Mouse (Mus musculus) embryonic facial prominence, embryonic 14.5 days (tissue): ENCODE results near the gene Eno3. TPM values are rescaled to one million over a fixed set of nuclear protein-coding genes. Genes with fewer than 3 reads are reported as not detected.

Source experiments
- ATAC-seq: fragments of 200-750 bp; cut with Nextera tagmentation; 2 replicates; pipeline ENCODE4 v1.8.0; 2017; ENCODE audit warnings: low read depth, moderate number of reproducible peaks, moderate TSS enrichment
- DNase-seq: peaks from one replicate; pipeline ENCODE4 v3.0.0-alpha.2; 2015; ENCODE audit warnings: low spot score
- H3K27ac ChIP-seq: fragments of 300-500 bp; sonication (generic); replicated peaks from 2 replicates; pipeline ENCODE4 v1.5.1; 2014; ENCODE audit warnings: low read depth, mild to moderate bottlenecking, low read length, moderate library complexity
- H3K27me3 ChIP-seq: fragments of 300-500 bp; sonication (generic); replicated peaks from 2 replicates; pipeline ENCODE4 v1.6.1; 2014; ENCODE audit warnings: low read length; ENCODE audit not compliant: control insufficient read depth, insufficient read depth
- H3K36me3 ChIP-seq: fragments of 300-500 bp; sonication (generic); 2 replicates; pipeline ENCODE4 v1.6.1; 2014; ENCODE audit warnings: low read length, mixed read lengths; ENCODE audit not compliant: control insufficient read depth, insufficient read depth
- H3K4me1 ChIP-seq: fragments of 300-500 bp; sonication (generic); 2 replicates; pipeline ENCODE4 v1.6.1; 2014; ENCODE audit warnings: antibody characterized with exemption, low read length; ENCODE audit not compliant: control insufficient read depth, insufficient read depth
- H3K4me2 ChIP-seq: fragments of 300-500 bp; sonication (generic); 2 replicates; pipeline ENCODE4 v1.6.1; 2014; ENCODE audit warnings: low read depth, mild to moderate bottlenecking, low read length, moderate library complexity, mixed read lengths
- H3K4me3 ChIP-seq: fragments of 300-500 bp; sonication (generic); 2 replicates; pipeline ENCODE4 v1.5.1; 2014; ENCODE audit warnings: low read depth, mild to moderate bottlenecking, low read length
- H3K9ac ChIP-seq: fragments of 300-500 bp; sonication (generic); 2 replicates; pipeline ENCODE4 v1.6.1; 2014; ENCODE audit warnings: low read depth, mild to moderate bottlenecking, low read length, moderate library complexity, mixed read lengths
- H3K9me3 ChIP-seq: fragments of 300-500 bp; sonication (generic); 2 replicates; pipeline ENCODE4 v1.6.1; 2016; ENCODE audit warnings: low read length; ENCODE audit not compliant: control insufficient read depth
- WGBS: fragments of 180-500 bp; shearing (Covaris S2); extraction: QIAGEN DNeasy Blood & Tissue Kit; methylation state at CpG from one replicate; pipeline ENCODE4 v1.1.7; 2014; 5-methylcytosine and 5-hydroxymethylcytosine counted together
- polyA plus RNA-seq: library from polyadenylated mRNA; unstranded; fragments of >200 nt; fragmentation: Nextera tagmentation; extraction: Ambion mirVana; gene quantifications from 2 replicates; pipeline ENCODE4 v1.2.1, GENCODE M21; 2014

Gene Eno3
- polyA plus RNA-seq, 1 experiment from 2014 or later: 289 TPM

- Histone ChIP-seq H3K9me3 (no peaks in the 10 kb centered on the region), H3K27me3 (no peaks in the 10 kb centered on the region), H3K9ac (no peak overlapping the region), H3K4me3 (no peak overlapping the region), H3K36me3 (0 out of 2 replicates have a peak, but pooled peaks cover 1% of the 10 kb centered on the region), H3K4me2 (no peak overlapping the region), H3K27ac (no peak overlapping the region), H3K4me1 (no peaks in the 10 kb centered on the region)
- WGBS: 95% methylated on average over 1 of the region's 1 CpGs
- ATAC-seq: no peak
- no peak for DNase-seq
Measured at GRCm38 (mm10) chr11:70637764-70638163, 19.2 kb upstream of the Eno3 start.

DNA sequence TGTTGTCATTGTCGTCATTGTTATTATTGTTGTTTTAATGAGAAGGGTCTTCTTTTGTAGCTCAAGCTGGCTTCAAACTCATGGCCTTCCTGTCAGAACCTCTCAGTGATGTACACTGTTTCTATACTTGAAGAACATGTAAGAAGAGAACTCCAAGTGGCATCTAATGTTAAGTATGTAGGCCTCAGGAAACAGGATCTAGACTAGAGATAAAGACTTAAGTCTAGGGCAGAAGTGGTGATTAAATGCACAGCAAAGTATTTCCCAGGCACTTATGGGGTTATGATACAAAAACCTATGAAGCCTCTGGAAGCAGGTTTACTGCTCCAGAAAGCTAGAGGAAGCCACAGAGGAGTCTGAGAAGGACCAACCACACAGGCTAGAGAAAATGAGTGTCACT, 18.7 kb upstream of the Eno3 start:
- ATAC-seq (no peak), DNase-seq (no peak)
- Histone ChIP-seq H3K27ac (no peak overlapping the region), H3K4me1 (no peaks in the 10 kb centered on the region), H3K27me3 (no peaks in the 10 kb centered on the region), H3K4me2 (no peak overlapping the region), H3K9ac (no peak overlapping the region), H3K4me3 (no peak overlapping the region), H3K36me3 (0 out of 2 replicates have a peak, but pooled peaks cover 5% of the 10 kb centered on the region), H3K9me3 (no peaks in the 10 kb centered on the region)
- 74% methylated on average over 1 of the region's 1 CpGs for WGBS

- H3K27ac ChIP-seq: no peak within 1 kb of the TSS
- WGBS: 46% methylated on average over 5 of the region's 5 CpGs
- no peaks in the 10 kb centered on the region for H3K9me3 ChIP-seq
- no peak for ATAC-seq
- no peak within 1 kb of the TSS for H3K4me3 ChIP-seq
- H3K27me3 ChIP-seq: no peaks in the 10 kb centered on the region
- H3K9ac ChIP-seq: no peak within 1 kb of the TSS
- H3K4me2 ChIP-seq: no peak within 1 kb of the TSS
- no peaks in the 10 kb centered on the region for H3K4me1 ChIP-seq
- no peak for DNase-seq
- H3K36me3 ChIP-seq: 0 out of 2 replicates have a peak, but pooled peaks cover 5% of the 10 kb centered on the region
Measured at GRCm38 (mm10) chr11:70638714-70639278, 18.2 kb upstream of the Eno3 start, which contains the start of gene Gp1ba. Gene Gp1ba (plus strand): TSS chr11:70639122.

GRCm38 (mm10) chr11:70639976-70640375, 17.0 kb upstream of the Eno3 start:
- Histone ChIP-seq H3K4me3 (no peak overlapping the region), H3K9ac (no peak overlapping the region), H3K27ac (no peak overlapping the region), H3K36me3 (peaks cover 17% of the 10 kb centered on the region), H3K4me2 (no peak overlapping the region), H3K27me3 (no peaks in the 10 kb centered on the region), H3K4me1 (no peaks in the 10 kb centered on the region), H3K9me3 (no peaks in the 10 kb centered on the region)
- 89% methylated on average over 8 of the region's 8 CpGs for WGBS
- ATAC-seq (no peak), DNase-seq (no peak)

DNA sequence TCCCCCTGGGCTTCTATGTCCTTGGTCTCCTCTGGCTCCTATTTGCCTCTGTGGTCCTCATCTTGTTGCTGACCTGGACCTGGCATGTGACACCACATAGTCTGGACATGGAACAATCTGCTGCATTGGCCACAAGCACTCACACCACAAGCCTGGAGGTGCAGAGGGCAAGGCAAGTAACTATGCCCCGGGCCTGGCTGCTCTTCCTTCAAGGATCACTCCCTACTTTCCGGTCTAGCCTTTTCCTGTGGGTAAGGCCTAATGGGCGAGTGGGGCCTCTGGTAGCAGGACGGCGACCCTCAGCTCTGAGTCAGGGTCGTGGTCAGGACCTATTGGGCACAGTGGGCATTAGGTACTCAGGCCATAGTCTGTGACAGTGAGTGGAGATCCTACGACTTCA, 15.8 kb upstream of the Eno3 start:
- ATAC-seq (no peak), DNase-seq (no peak)
- H3K27ac ChIP-seq: no peak overlapping the region
- no peak overlapping the region for H3K4me2 ChIP-seq
- H3K27me3 ChIP-seq: no peaks in the 10 kb centered on the region
- no peak overlapping the region for H3K4me3 ChIP-seq
- H3K9ac ChIP-seq: no peak overlapping the region
- H3K4me1 ChIP-seq: peaks cover 9% of the 10 kb centered on the region
- no peaks in the 10 kb centered on the region for H3K9me3 ChIP-seq
- 84% methylated on average over 7 of the region's 7 CpGs for WGBS
- H3K36me3 ChIP-seq: peaks cover 25% of the 10 kb centered on the region

GRCm38 (mm10) chr11:70643051-70643450, 14.0 kb upstream of the Eno3 start:
- no peak overlapping the region for H3K4me2 ChIP-seq
- ATAC-seq (no peak), DNase-seq (no peak)
- H3K9me3 ChIP-seq: no peaks in the 10 kb centered on the region
- peaks cover 10% of the 10 kb centered on the region for H3K4me1 ChIP-seq
- H3K4me3 ChIP-seq: no peak overlapping the region
- H3K9ac ChIP-seq: no peak overlapping the region
- no peak overlapping the region for H3K27ac ChIP-seq
- peaks cover 25% of the 10 kb centered on the region for H3K36me3 ChIP-seq
- 93% methylated on average over 6 of the region's 6 CpGs for WGBS
- H3K27me3 ChIP-seq: no peaks in the 10 kb centered on the region

DNA sequence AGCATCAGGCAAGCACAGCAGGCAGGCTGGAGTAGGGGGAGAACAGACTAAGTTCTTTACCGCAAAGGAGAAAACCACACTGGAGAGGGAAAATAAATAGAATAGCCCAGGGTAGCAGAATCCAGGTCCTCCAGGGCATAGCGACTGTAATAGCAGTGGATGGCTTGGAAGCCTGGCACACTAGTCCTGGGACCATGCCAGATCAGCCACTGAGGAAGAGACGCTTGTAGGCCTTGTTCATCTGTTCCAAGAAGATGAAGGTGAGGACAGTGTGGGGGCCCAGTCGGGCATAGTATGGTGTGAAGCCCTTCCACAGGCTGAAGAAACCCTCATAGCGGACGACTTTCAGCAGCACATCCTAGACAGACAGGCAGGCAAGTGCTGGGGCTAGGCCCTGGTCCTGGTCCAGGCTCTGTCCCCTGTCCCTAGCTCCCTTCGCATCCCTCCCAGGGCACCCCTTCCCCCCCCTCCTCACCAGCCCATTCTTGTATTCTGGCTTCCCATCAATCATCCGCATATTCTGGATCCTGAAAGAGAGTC, 12.4 kb upstream of the Eno3 start:
- Histone ChIP-seq H3K27ac (no peak overlapping the region), H3K4me1 (peaks cover 10% of the 10 kb centered on the region), H3K27me3 (no peaks in the 10 kb centered on the region), H3K9me3 (no peaks in the 10 kb centered on the region), H3K9ac (no peak overlapping the region), H3K36me3 (peaks cover 41% of the 10 kb centered on the region), H3K4me2 (no peak overlapping the region), H3K4me3 (no peak overlapping the region)
- DNase-seq (no peak), ATAC-seq (no peak)
- 93% methylated on average over 7 of the region's 8 CpGs for WGBS

- DNase-seq (no peak), ATAC-seq (no peak)
- peaks cover 10% of the 10 kb centered on the region for H3K4me1 ChIP-seq
- peak overlapping the region; percentile 79 for H3K4me2 ChIP-seq
- WGBS: 89% methylated on average over 12 of the region's 12 CpGs
- no peaks in the 10 kb centered on the region for H3K9me3 ChIP-seq
- peak overlapping the region; percentile 64 for H3K4me3 ChIP-seq
- H3K27me3 ChIP-seq: no peaks in the 10 kb centered on the region
- H3K27ac ChIP-seq: no peak overlapping the region; the same call in 1 of the 2 replicates
- H3K36me3 ChIP-seq: peaks cover 51% of the 10 kb centered on the region
- H3K9ac ChIP-seq: peak overlapping the region; percentile 87
Measured at GRCm38 (mm10) chr11:70645461-70646258, 11.3 kb upstream of the Eno3 start.
